Mouse (Mus musculus) spleen, adult 2 months (tissue): ENCODE results near the gene Zfhx3. TPM values are rescaled to one million over a fixed set of nuclear protein-coding genes. Genes with fewer than 3 reads are reported as not detected.

Source experiments
- DNase-seq, 2 experiments: peaks; one replicate each; pipeline versions ENCODE4 v3.0.0 to v3.0.0-alpha.2; 2012 to 2021; ENCODE audit warnings: low spot score in 2 of 2, low read depth in 1 of 2
- H3K27ac ChIP-seq: fragments of 200-500 bp; 2 replicates; pipeline ENCODE4 v1.5.1; 2012; ENCODE audit warnings: low read length, inconsistent platforms; ENCODE audit not compliant: insufficient read depth
- H3K27me3 ChIP-seq: fragments of 200-500 bp; 2 replicates; pipeline ENCODE4 v1.6.1; 2012; ENCODE audit warnings: mild to moderate bottlenecking, moderate library complexity, low read length, inconsistent platforms; ENCODE audit not compliant: control insufficient read depth, insufficient read depth
- H3K36me3 ChIP-seq: fragments of 200-500 bp; 2 replicates; pipeline ENCODE4 v1.6.1; 2012; ENCODE audit warnings: mild to moderate bottlenecking, low read length, inconsistent platforms; ENCODE audit not compliant: control insufficient read depth, insufficient read depth
- H3K4me1 ChIP-seq: fragments of 200-500 bp; 2 replicates; pipeline ENCODE4 v1.6.1; 2011; ENCODE audit warnings: inconsistent platforms; ENCODE audit not compliant: control insufficient read depth, insufficient read depth, insufficient read length
- H3K4me3 ChIP-seq: fragments of 200-500 bp; 2 replicates; pipeline ENCODE4 v1.5.1; 2011; ENCODE audit warnings: mild to moderate bottlenecking, inconsistent platforms; ENCODE audit not compliant: insufficient read depth, insufficient read length; ENCODE audit errors: extremely low read depth
- CTCF ChIP-seq: fragments of 200-500 bp; IDR thresholded peaks from 2 replicates; pipeline ENCODE4 v1.5.1; 2011; ENCODE audit warnings: mild to moderate bottlenecking, inconsistent platforms; ENCODE audit not compliant: insufficient read depth, insufficient read length, insufficient replicate concordance; ENCODE audit errors: extremely low read depth
- POLR2A ChIP-seq: fragments of 200-500 bp; IDR thresholded peaks from 2 replicates; pipeline ENCODE4 v1.6.1; 2011; ENCODE audit warnings: low read depth, low read length, inconsistent platforms
- WGBS: fragments of 180-500 bp; shearing (Covaris S2); methylation state at CpG from one replicate; pipeline ENCODE4 v1.1.7; 2018; 5-methylcytosine and 5-hydroxymethylcytosine counted together
- polyA plus RNA-seq: library from polyadenylated mRNA; depleted of rRNA; stranded (reverse); fragments of >200 nt; gene quantifications from 2 replicates; pipeline ENCODE4 v1.2.3, GENCODE M21; 2012

Zfhx3 gene
- polyA plus RNA-seq, 1 experiment: 1.5 TPM

GRCm38 (mm10) chr8:108740443-108740842 is 798.0 kb downstream of the Zfhx3 start:
- Histone ChIP-seq H3K36me3 (no peaks in the 10 kb centered on the region), H3K27ac (no peak overlapping the region), H3K27me3 (no peaks in the 10 kb centered on the region), H3K4me1 (no peaks in the 10 kb centered on the region; the same call in 1 of the 2 replicates), H3K4me3 (no peak overlapping the region)
- DNase-seq: no peak
- WGBS: 92% methylated on average over 13 of the region's 13 CpGs
- TF ChIP-seq POLR2A (no peak), CTCF (no peak)

- H3K27me3 ChIP-seq: no peaks in the 10 kb centered on the region
- H3K27ac ChIP-seq: no peak overlapping the region
- TF ChIP-seq CTCF: no peak
- no peak for TF ChIP-seq POLR2A
- DNase-seq: no peak
- H3K36me3 ChIP-seq: no peaks in the 10 kb centered on the region
- H3K4me1 ChIP-seq: no peaks in the 10 kb centered on the region; the same call in 1 of the 2 replicates
- WGBS: 88% methylated on average over 4 of the region's 4 CpGs
- no peak overlapping the region for H3K4me3 ChIP-seq
Measured at GRCm38 (mm10) chr8:108741651-108742050, 799.2 kb downstream of the Zfhx3 start.

- TF ChIP-seq POLR2A (no peak), CTCF (no peak)
- Histone ChIP-seq H3K4me1 (no peaks in the 10 kb centered on the region; the same call in 1 of the 2 replicates), H3K27ac (no peak overlapping the region), H3K36me3 (no peaks in the 10 kb centered on the region), H3K27me3 (no peaks in the 10 kb centered on the region), H3K4me3 (no peak overlapping the region)
- 80% methylated on average over 10 of the region's 10 CpGs for WGBS
- no peak for DNase-seq
Measured at GRCm38 (mm10) chr8:108742465-108742864, 800.0 kb downstream of the Zfhx3 start.

GRCm38 (mm10) chr8:108743238-108743637 is 800.8 kb downstream of the Zfhx3 start:
- no peak overlapping the region for H3K27ac ChIP-seq
- H3K4me1 ChIP-seq: no peaks in the 10 kb centered on the region; the same call in 1 of the 2 replicates
- H3K4me3 ChIP-seq: no peak overlapping the region
- no peak for DNase-seq
- no peaks in the 10 kb centered on the region for H3K36me3 ChIP-seq
- no peaks in the 10 kb centered on the region for H3K27me3 ChIP-seq
- no peak for TF ChIP-seq CTCF
- no peak for TF ChIP-seq POLR2A
- WGBS: 56% methylated on average over 7 of the region's 7 CpGs

- TF ChIP-seq CTCF (no peak), POLR2A (no peak)
- no peaks in the 10 kb centered on the region; the same call in 1 of the 2 replicates for H3K4me1 ChIP-seq
Measured at GRCm38 (mm10) chr8:108745551-108745950, 803.1 kb downstream of the Zfhx3 start.

GRCm38 (mm10) chr8:108748095-108748494 is 805.7 kb downstream of the Zfhx3 start:
- H3K27me3 ChIP-seq: no peaks in the 10 kb centered on the region
- 23% methylated on average over 11 of the region's 11 CpGs for WGBS
- TF ChIP-seq POLR2A: no peak
- no peak for TF ChIP-seq CTCF
- H3K4me3 ChIP-seq: no peak overlapping the region
- no peak for DNase-seq
- no peak overlapping the region for H3K27ac ChIP-seq
- H3K36me3 ChIP-seq: no peaks in the 10 kb centered on the region
- no peaks in the 10 kb centered on the region; the same call in 1 of the 2 replicates for H3K4me1 ChIP-seq

More at GRCm38 (mm10) chr8:108745551-108745950, 803.1 kb downstream of the Zfhx3 start:
- DNase-seq: no peak
- Histone ChIP-seq H3K4me3 (no peak overlapping the region), H3K36me3 (no peaks in the 10 kb centered on the region), H3K27ac (no peak overlapping the region), H3K27me3 (no peaks in the 10 kb centered on the region)
- 81% methylated on average over 7 of the region's 7 CpGs for WGBS

GRCm38 (mm10) chr8:108748851-108749376 is 806.5 kb downstream of the Zfhx3 start:
- no peaks in the 10 kb centered on the region for H3K36me3 ChIP-seq
- DNase-seq: no peak
- H3K27me3 ChIP-seq: no peaks in the 10 kb centered on the region
- 0 out of 2 replicates have a peak overlapping the region, but pooled peaks have one; percentile 18 for H3K27ac ChIP-seq
- 8% methylated on average over 6 of the region's 6 CpGs for WGBS
- no peak overlapping the region for H3K4me3 ChIP-seq
- no peaks in the 10 kb centered on the region; the same call in 1 of the 2 replicates for H3K4me1 ChIP-seq
- no peak for TF ChIP-seq CTCF
- no peak for TF ChIP-seq POLR2A
